ENCODE assay signal across 18 mouse cellular contexts in the genomic region with DNA sequence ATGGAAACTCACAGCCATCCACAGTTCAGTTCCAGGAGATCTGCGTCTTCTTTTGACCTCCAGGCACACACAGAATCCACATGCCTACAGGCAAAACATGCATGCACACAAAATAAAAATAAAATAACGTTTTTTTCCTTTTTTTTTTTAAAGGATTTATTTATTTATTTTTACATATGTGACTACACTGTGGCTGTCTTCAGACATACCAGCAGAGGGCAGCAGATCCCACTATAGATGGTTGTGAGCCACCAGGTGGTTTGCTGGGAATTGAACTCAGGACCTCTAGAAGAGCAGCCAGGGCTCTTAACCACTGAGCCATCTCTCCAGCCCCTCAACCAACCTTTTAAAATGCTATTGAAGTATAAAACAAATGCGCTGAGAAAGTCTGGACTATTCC. TPM values are rescaled to one million over a fixed set of nuclear protein-coding genes. Genes with fewer than 3 reads are reported as not detected.
DNase-seq lines count a peak whose midpoint lies in the region; ATAC-seq and TF ChIP-seq lines count a peak whose summit lies in the region.
"Had no signal": no experiment of that assay in that cellular context is flagged by ENCODE, and none has a peak within 500 bp of the region (broad histone marks: within the 10 kb centered on the region; RNA-seq: fewer than 3 reads in every experiment).

No protein-coding gene starts in this region.

- H3K4me1 ChIP-seq in lung, embryonic 14.5 days (ENCODE audit: insufficient read depth) = no peaks in the 10 kb centered on the region
- peaks cover 2% of the 10 kb centered on the region for H3K4me1 ChIP-seq in ES-Bruce4 (ENCODE audit: control insufficient read depth, insufficient read depth, low read length)
- H3K4me1 ChIP-seq: forebrain, embryonic 12.5 days had no signal

- no peaks in the 10 kb centered on the region for H3K27me3 ChIP-seq in lung, embryonic 14.5 days (ENCODE audit: insufficient read depth, low read length)
- peaks cover 16% of the 10 kb centered on the region for H3K27me3 ChIP-seq in ES-Bruce4 (ENCODE audit: control insufficient read depth, insufficient read depth, low read length, poor library complexity, severe bottlenecking)
- H3K27me3 ChIP-seq: forebrain, embryonic 12.5 days; midbrain, embryonic 13.5 days; neural tube, embryonic 15.5 days had no signal

- no peak for TF ChIP-seq EP300 in ES-Bruce4 (IDR thresholded peaks at IDR 0.05; ENCODE audit: insufficient read depth, low read depth, low read length)

- no peak overlapping the region for H3K27ac ChIP-seq in lung, embryonic 14.5 days (ENCODE audit: low read depth)
- H3K27ac ChIP-seq in ES-Bruce4 (ENCODE audit: insufficient read depth, low read length) = no peak overlapping the region
- H3K27ac ChIP-seq: forebrain, embryonic 12.5 days; midbrain, embryonic 13.5 days; neural tube, embryonic 15.5 days had no signal

- no peak overlapping the region for H3K4me2 ChIP-seq in lung, embryonic 14.5 days
- H3K4me2 ChIP-seq: forebrain, embryonic 12.5 days; midbrain, embryonic 13.5 days; neural tube, embryonic 15.5 days had no signal

- peak; percentile 61 for DNase-seq in heart, adult 11 months
- no peak for DNase-seq in heart, postnatal 4 days
- no peak for DNase-seq in lung, embryonic 14.5 days
- no peak for DNase-seq in lung, postnatal 25 days (ENCODE audit: low spot score)
- peak; percentile 66 for DNase-seq in naive thymus-derived CD4-positive, alpha-beta T cell, adult 2 months (ENCODE audit: low read depth)
- DNase-seq in cerebellum, adult 9-10 months = no peak
- DNase-seq: adrenal gland, postnatal 25 days; cerebellum, adult 11-12 months; gastrocnemius, postnatal 25 days; heart, postnatal 10 days; kidney, adult 18-20 months; left cerebral cortex, postnatal 4 days; right cerebral cortex, adult 18-20 months had no signal

- TF ChIP-seq CTCF in lung, embryonic 14.5 days (IDR thresholded peaks at IDR 0.05; ENCODE audit: low read depth) = peak; percentile 39
- peak; percentile 9 for TF ChIP-seq CTCF in ES-Bruce4 (IDR thresholded peaks at IDR 0.05; ENCODE audit: low read depth, low read length)

- H3K9me3 ChIP-seq in lung, embryonic 14.5 days (ENCODE audit: low read depth, low read length) = no peaks in the 10 kb centered on the region; the same call in 1 of the 2 replicates
- H3K9me3 ChIP-seq in ES-Bruce4 (replicated peaks; ENCODE audit: control insufficient read depth, insufficient read depth, low read length, poor library complexity, severe bottlenecking) = no peaks in the 10 kb centered on the region
- H3K9me3 ChIP-seq: neural tube, embryonic 15.5 days had no signal

- no peak for TF ChIP-seq POLR2A in ES-Bruce4 (IDR thresholded peaks at IDR 0.05; ENCODE audit: insufficient read depth, low read length)

- H3K36me3 ChIP-seq in lung, embryonic 14.5 days (ENCODE audit: insufficient read depth) = no peaks in the 10 kb centered on the region
- H3K36me3 ChIP-seq in ES-Bruce4 (ENCODE audit: control insufficient read depth, insufficient read depth, low read length, poor library complexity, severe bottlenecking) = no peaks in the 10 kb centered on the region
- H3K36me3 ChIP-seq: forebrain, embryonic 12.5 days; midbrain, embryonic 13.5 days; neural tube, embryonic 15.5 days had no signal

- H3K4me3 ChIP-seq in lung, embryonic 14.5 days (ENCODE audit: low read depth, low read length) = no peak overlapping the region
- no peak overlapping the region for H3K4me3 ChIP-seq in ES-Bruce4 (ENCODE audit: low read depth, low read length)
- H3K4me3 ChIP-seq: forebrain, embryonic 12.5 days; midbrain, embryonic 13.5 days; neural tube, embryonic 15.5 days had no signal

- H3K9ac ChIP-seq in lung, embryonic 14.5 days = no peak overlapping the region
- H3K9ac ChIP-seq in ES-Bruce4 (ENCODE audit: low read depth, poor library complexity, severe bottlenecking) = no peak overlapping the region
- H3K9ac ChIP-seq: forebrain, embryonic 12.5 days; midbrain, embryonic 13.5 days; neural tube, embryonic 15.5 days had no signal

- WGBS in lung, embryonic 14.5 days = 78% methylated on average over 3 of the region's 3 CpGs

- ATAC-seq in lung, embryonic 14.5 days (ENCODE audit: insufficient read depth) = no peak
- ATAC-seq in monocyte, adult 5-6 weeks (replicated peaks; ENCODE audit: insufficient number of reproducible peaks, low FRiP score, low TSS enrichment, poor library complexity, severe bottlenecking) = no peak
- ATAC-seq: midbrain, embryonic 13.5 days had no signal

RNA-seq across cellular contexts. Expression of gene Irf2, which starts 3.3 kb away (rescaled TPM):
- 10 to 100 TPM; 29.6 to 36.3 TPM for total RNA-seq in heart, postnatal 4 days (2021)
- polyA plus RNA-seq in lung, embryonic 14.5 days (2014; fragmentation: Nextera tagmentation; extraction: Ambion mirVana) = 16.8 and 23.7 TPM in 2 replicates
- polyA plus RNA-seq in ES-Bruce4 (2011; ENCODE audit: insufficient read depth, insufficient read length, low read depth, missing spikeins) = 17.6 and 19.1 TPM in 2 replicates
- total RNA-seq in monocyte, adult 5-6 weeks (2017) = 109 to 271 TPM (median 146 TPM) in 3 replicates

Comparison
In these comparisons a context has a peak if more than half of its experiments do, and no peak if none do; other contexts are left out.
1. DNase-seq: peak in heart, adult 11 months (single experiment) and naive thymus-derived CD4-positive, alpha-beta T cell, adult 2 months (single experiment); none in heart, postnatal 4 days (single experiment), lung, embryonic 14.5 days (single experiment), lung, postnatal 25 days (single experiment) and cerebellum, adult 9-10 months (single experiment).